Mouse (Mus musculus) olfactory bulb, adult 2 months (tissue): ENCODE results near the gene Psmb4.

Experiments
- CTCF ChIP-seq: fragments of 200-500 bp; IDR thresholded peaks from 2 replicates; pipeline ENCODE4 v1.5.1; 2012; ENCODE audit warnings: low read depth, mild to moderate bottlenecking, low read length, moderate library complexity; ENCODE audit not compliant: insufficient read depth
- POLR2A ChIP-seq: fragments of 200-500 bp; IDR thresholded peaks from 2 replicates; pipeline ENCODE4 v1.6.1; 2012; ENCODE audit warnings: mild to moderate bottlenecking, low read depth, low read length, moderate library complexity; ENCODE audit not compliant: insufficient read depth

DNA sequence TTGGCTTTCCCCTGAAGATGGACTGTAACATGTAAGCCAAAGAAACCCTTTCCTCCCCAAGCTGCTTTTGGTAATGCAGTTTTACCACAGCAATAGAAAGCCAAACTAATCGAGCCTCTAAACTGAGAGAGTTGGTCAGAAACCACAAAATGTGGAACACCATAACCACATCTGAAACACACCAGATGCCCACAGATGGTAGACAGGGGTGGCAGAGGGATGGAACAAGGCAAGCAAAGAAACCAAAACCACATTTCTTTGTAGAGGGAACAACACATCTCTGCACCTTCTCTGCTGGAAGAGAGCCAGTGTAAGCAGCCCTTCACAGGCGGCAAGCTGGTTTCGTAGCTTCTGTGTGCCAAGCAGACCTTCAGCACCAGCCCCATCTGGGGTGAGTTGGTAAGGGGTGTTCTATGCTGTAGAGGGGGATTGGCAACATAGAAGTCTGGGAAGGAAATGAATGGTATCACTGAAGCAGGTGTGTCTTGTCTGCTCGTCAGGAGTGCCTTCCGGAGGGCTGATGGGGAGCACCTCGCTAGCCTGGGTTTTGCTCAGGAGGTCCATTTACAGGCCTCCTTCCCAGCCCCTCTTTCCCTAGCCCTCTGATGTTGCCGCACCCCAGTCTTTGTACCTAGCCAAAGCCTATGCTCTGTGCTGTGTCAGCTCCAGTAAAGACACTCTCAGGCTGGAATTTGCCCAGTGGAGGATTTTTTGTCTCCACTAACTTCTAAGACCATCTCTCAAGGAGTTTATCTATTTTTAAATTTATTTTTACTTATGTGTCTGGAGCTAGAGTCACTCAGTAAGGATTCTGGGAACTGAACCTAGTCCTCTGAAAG is 29.4 kb upstream of the Psmb4 start:
- TF ChIP-seq POLR2A (no peak), CTCF (no peak)
